Mouse (Mus musculus): Measurements from ENCODE around the gene Galnt2. TPM values are rescaled to one million over a fixed set of nuclear protein-coding genes. Genes with fewer than 3 reads are reported as not detected.

Gene Galnt2
- polyA plus RNA-seq (2014; fragmentation: Illumina TruSeq; extraction: RNeasy Lipid Tissue Mini Kit (QIAGEN cat#74804); ENCODE audit: low read depth, low replicate concordance) = 8.8 TPM

GRCm38 (mm10) chr8:124231176-124231484 is at the start of gene Galnt2:
Gene Galnt2 (plus strand): TSS chr8:124231391.

Other genes with a start within 250 kb of the Galnt2 start
- gene Abcb10, start 248.3 kb upstream of the Galnt2 start, polyA plus RNA-seq (2014; fragmentation: Illumina TruSeq; extraction: RNeasy Lipid Tissue Mini Kit (QIAGEN cat#74804); ENCODE audit: low read depth, low replicate concordance) = 10.1 TPM
- gene Taf5l, start 210.0 kb upstream of the Galnt2 start, polyA plus RNA-seq (2014; fragmentation: Illumina TruSeq; extraction: RNeasy Lipid Tissue Mini Kit (QIAGEN cat#74804); ENCODE audit: low read depth, low replicate concordance) = 3.3 TPM
- gene Urb2, start 209.9 kb upstream of the Galnt2 start, polyA plus RNA-seq (2014; fragmentation: Illumina TruSeq; extraction: RNeasy Lipid Tissue Mini Kit (QIAGEN cat#74804); ENCODE audit: low read depth, low replicate concordance) = 2.0 TPM
- gene Pgbd5, start 208.3 kb downstream of the Galnt2 start, polyA plus RNA-seq (2014; fragmentation: Illumina TruSeq; extraction: RNeasy Lipid Tissue Mini Kit (QIAGEN cat#74804); ENCODE audit: low read depth, low replicate concordance) = not detected

Data from liver, adult 10 weeks (tissue).